35 mouse cellular contexts compared by ENCODE assay signal in the genomic region with DNA sequence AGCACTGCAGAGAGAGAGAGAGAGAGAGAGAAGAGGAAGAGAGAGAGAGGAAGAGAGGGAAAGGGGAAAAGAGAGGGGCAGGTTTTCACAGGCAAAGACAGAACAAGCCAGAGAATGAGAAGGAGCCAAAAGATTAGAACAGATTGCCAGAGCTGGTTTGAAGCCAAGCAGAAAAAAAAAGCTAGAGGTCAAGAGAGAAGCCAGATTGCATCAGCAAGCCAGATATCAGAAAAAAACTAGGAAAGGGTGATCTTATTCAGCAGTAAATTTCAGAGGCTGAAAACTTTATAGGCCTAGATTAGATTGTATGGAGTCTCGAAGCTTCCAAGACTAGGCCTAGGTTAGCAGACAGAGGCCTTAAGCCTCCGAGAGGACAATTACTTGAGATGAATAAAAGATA. TPM values are rescaled to one million over a fixed set of nuclear protein-coding genes. Genes with fewer than 3 reads are reported as not detected.
"Had no signal": no experiment of that assay in that cellular context is flagged by ENCODE, and none has a peak within 500 bp of the region (broad histone marks: within the 10 kb centered on the region; RNA-seq: fewer than 3 reads in every experiment).

No protein-coding gene starts in this region.

- H3K4me3 ChIP-seq: embryonic facial prominence, embryonic 10.5 days; embryonic facial prominence, embryonic 12.5 days; embryonic facial prominence, embryonic 13.5 days; embryonic facial prominence, embryonic 15.5 days; erythroblast, embryonic 14.5 days; forebrain, embryonic 10.5 days; forebrain, embryonic 12.5 days; forebrain, embryonic 13.5 days; forebrain, embryonic 15.5 days; gastrocnemius, adult 2 months; heart, adult 2 months had no signal

- H3K36me3 ChIP-seq: embryonic facial prominence, embryonic 10.5 days; embryonic facial prominence, embryonic 12.5 days; embryonic facial prominence, embryonic 13.5 days; embryonic facial prominence, embryonic 15.5 days; forebrain, embryonic 10.5 days; forebrain, embryonic 12.5 days; forebrain, embryonic 15.5 days had no signal

- DNase-seq: cerebellum, adult 8-10 months; cerebellum, adult 9-10 months; cerebellum, adult 9-11 months; cerebellum, postnatal 10 days; cerebellum, postnatal 14 days; cerebellum, postnatal 25 days; cerebellum, postnatal 36 days; embryo, embryonic 11 days; forebrain, postnatal 0 days; gastrocnemius, adult 2 months; gastrocnemius, postnatal 10 days; gastrocnemius, postnatal 14 days; gastrocnemius, postnatal 25 days; gastrocnemius, postnatal 36 days; heart, adult 11 months; heart, adult 18-20 months; heart, adult 2 months had no signal

- H3K27ac ChIP-seq: embryonic facial prominence, embryonic 10.5 days; embryonic facial prominence, embryonic 12.5 days; embryonic facial prominence, embryonic 13.5 days; embryonic facial prominence, embryonic 15.5 days; forebrain, embryonic 10.5 days; forebrain, embryonic 12.5 days; forebrain, embryonic 13.5 days; forebrain, embryonic 15.5 days; gastrocnemius, adult 2 months; heart, adult 2 months had no signal

- H3K4me1 ChIP-seq: embryonic facial prominence, embryonic 12.5 days; embryonic facial prominence, embryonic 13.5 days; embryonic facial prominence, embryonic 15.5 days; forebrain, embryonic 10.5 days; forebrain, embryonic 12.5 days; forebrain, embryonic 13.5 days; forebrain, embryonic 15.5 days had no signal

- H3K27me3 ChIP-seq: embryonic facial prominence, embryonic 12.5 days; embryonic facial prominence, embryonic 13.5 days; embryonic facial prominence, embryonic 15.5 days; forebrain, embryonic 12.5 days; forebrain, embryonic 13.5 days; forebrain, embryonic 15.5 days had no signal

- H3K9ac ChIP-seq: embryonic facial prominence, embryonic 12.5 days; embryonic facial prominence, embryonic 13.5 days; embryonic facial prominence, embryonic 15.5 days; forebrain, embryonic 12.5 days; forebrain, embryonic 13.5 days; forebrain, embryonic 15.5 days; forebrain, postnatal 0 days had no signal

RNA-seq across cellular contexts. Expression of gene Cryaa, which starts 49.6 kb away (rescaled TPM):
- total RNA-seq: common myeloid progenitor, adult 5-6 weeks; forebrain, postnatal 0 days; gastrocnemius, adult 18-20 months; gastrocnemius, adult 2 months; gastrocnemius, adult 8-10 months; gastrocnemius, postnatal 10 days; gastrocnemius, postnatal 14 days; gastrocnemius, postnatal 25 days; gastrocnemius, postnatal 36 days; gastrocnemius, postnatal 4 days; granulocyte monocyte progenitor cell, adult 5-6 weeks; heart, adult 18-20 months; heart, adult 2 months; heart, adult 8-10 months had no signal
- polyA plus RNA-seq: embryonic facial prominence, embryonic 13.5 days; erythroblast, embryonic 14.5 days; forebrain, embryonic 10.5 days; forebrain, embryonic 11.5 days; forebrain, embryonic 12.5 days; forebrain, embryonic 13.5 days; forebrain, embryonic 15.5 days; forebrain, embryonic 16.5 days; forebrain, postnatal 0 days; gonadal fat pad, adult 2 months had no signal
